Comparison of ENCODE assay signal across 8 mouse cellular contexts in the genomic region with DNA sequence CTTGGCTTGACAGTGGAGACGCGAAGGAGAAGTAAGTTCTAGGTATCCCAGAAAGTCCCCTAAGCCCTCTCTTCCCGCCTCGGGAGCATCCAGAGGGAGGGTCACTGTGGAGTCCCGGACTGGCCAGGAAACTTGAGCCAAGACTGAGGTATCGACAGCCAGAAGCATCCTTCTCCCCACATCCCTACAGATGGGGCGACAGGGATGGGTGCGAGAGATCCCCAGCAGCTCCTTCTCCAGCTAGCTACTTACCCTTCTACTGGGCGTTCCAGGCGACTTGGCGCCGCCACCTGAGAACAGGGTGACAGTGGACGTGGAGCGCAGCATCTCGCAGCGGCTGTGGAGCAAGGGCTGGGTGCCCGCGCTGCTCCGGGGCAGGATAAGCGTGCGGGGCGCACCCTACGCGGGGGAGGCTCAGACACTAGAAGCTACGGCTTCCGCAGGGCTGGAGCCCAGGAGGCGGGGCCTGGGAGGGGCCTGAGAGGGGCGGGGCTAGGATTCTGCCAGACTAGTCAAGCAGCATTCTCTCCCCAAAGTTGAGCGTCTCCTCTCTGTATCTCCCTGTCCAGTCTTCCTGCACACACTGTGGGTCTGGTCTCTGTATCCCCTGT. TPM values are rescaled to one million over a fixed set of nuclear protein-coding genes. Genes with fewer than 3 reads are reported as not detected.
A peak's percentile ranks its signal among the peaks of the same experiment; 100 is the strongest.
DNase-seq lines count a peak whose midpoint lies in the region; ATAC-seq and TF ChIP-seq lines count a peak whose summit lies in the region.

A gene (minus strand): TSS at position 423 of the 611 bp plus-strand sequence.

- TF ChIP-seq EP300 in heart, adult 2 months (IDR thresholded peaks at IDR 0.05; ENCODE audit: insufficient read depth, low read depth, low read length): peak; percentile 69; the same call in 1 of the 2 replicates

- no peaks in the 10 kb centered on the region for H3K36me3 ChIP-seq in embryonic facial prominence, embryonic 14.5 days (ENCODE audit: control insufficient read depth, insufficient read depth, low read length)
- H3K36me3 ChIP-seq in heart, adult 2 months (ENCODE audit: control insufficient read depth, insufficient read depth, low read length): peaks cover 17% of the 10 kb centered on the region

- H3K4me2 ChIP-seq in embryonic facial prominence, embryonic 14.5 days (ENCODE audit: low read depth, low read length): peak within 1 kb of the TSS; percentile 84

- peak; percentile 98 for ATAC-seq in embryonic facial prominence, embryonic 14.5 days (ENCODE audit: low read depth)
- ATAC-seq in monocyte, adult 5-6 weeks (replicated peaks; ENCODE audit: insufficient number of reproducible peaks, low FRiP score, low TSS enrichment, poor library complexity, severe bottlenecking): peak; percentile 70; the same call in 1 of the 2 replicates

- no peaks in the 10 kb centered on the region for H3K9me3 ChIP-seq in embryonic facial prominence, embryonic 14.5 days (ENCODE audit: control insufficient read depth, low read length)

- no peaks in the 10 kb centered on the region for H3K27me3 ChIP-seq in embryonic facial prominence, embryonic 14.5 days (replicated peaks; ENCODE audit: control insufficient read depth, insufficient read depth, low read length)
- no peaks in the 10 kb centered on the region for H3K27me3 ChIP-seq in heart, adult 2 months (ENCODE audit: control insufficient read depth, insufficient read depth, low read length)

- TF ChIP-seq POLR2A in heart, adult 2 months (IDR thresholded peaks at IDR 0.05; ENCODE audit: insufficient read depth, low read depth, low read length): peak; percentile 87

- peaks cover 12% of the 10 kb centered on the region for H3K4me1 ChIP-seq in embryonic facial prominence, embryonic 14.5 days (ENCODE audit: control insufficient read depth, insufficient read depth, low read length)
- H3K4me1 ChIP-seq in heart, adult 2 months (ENCODE audit: control insufficient read depth, insufficient read depth, low read length): peaks cover 23% of the 10 kb centered on the region

- peak within 1 kb of the TSS; percentile 71 for H3K9ac ChIP-seq in embryonic facial prominence, embryonic 14.5 days (ENCODE audit: low read depth, low read length)
- peak within 1 kb of the TSS; percentile 84 for H3K9ac ChIP-seq in heart, adult 2 months (ENCODE audit: low read depth, low read length)

- H3K27ac ChIP-seq in embryonic facial prominence, embryonic 14.5 days (replicated peaks; ENCODE audit: low read depth, low read length): no peak within 1 kb of the TSS
- peak within 1 kb of the TSS; percentile 95 for H3K27ac ChIP-seq in heart, adult 2 months

- H3K79me2 ChIP-seq in heart, adult 2 months (replicated peaks; ENCODE audit: control insufficient read depth, insufficient read depth, low read length): peaks cover 2% of the 10 kb centered on the region; the same call in 1 of the 2 replicates

- TF ChIP-seq CTCF in heart, adult 2 months (IDR thresholded peaks at IDR 0.05): no peak

- H3K4me3 ChIP-seq in embryonic facial prominence, embryonic 14.5 days (ENCODE audit: low read depth, low read length): peak within 1 kb of the TSS; percentile 61
- peak within 1 kb of the TSS; percentile 76 for H3K4me3 ChIP-seq in heart, adult 2 months

- 2% methylated on average over 19 of the region's 29 CpGs for WGBS in embryonic facial prominence, embryonic 14.5 days
- WGBS in heart, adult 2 months: 1% methylated on average over 29 of the region's 29 CpGs

- intact Hi-C loops in heart, adult 2 months (cut with DNase I): loop anchor here (2.0 kb wide), 1 partner anchor 21 kb away; no protein-coding TSS in a partner anchor

- peak; percentile 66 for DNase-seq in layer of hippocampus, adult 11-12 months (ENCODE audit: low spot score)
- no peak for DNase-seq in layer of hippocampus, adult 9-10 months (ENCODE audit: low spot score)
- DNase-seq in embryonic facial prominence, embryonic 14.5 days (ENCODE audit: low spot score): peak; percentile 92
- peak; percentile 94 to 97 for DNase-seq in heart, adult 2 months
- peak; percentile 86 to 92 for DNase-seq in kidney, adult 8-10 months
- DNase-seq in liver: peak; percentile 88
- peak; percentile 86 to 89 for DNase-seq in spleen, postnatal 4 days (ENCODE audit: low spot score in 2 of 2)

RNA-seq across cellular contexts. Expression of the gene that starts here (rescaled TPM):
- polyA plus RNA-seq in embryonic facial prominence, embryonic 14.5 days (2014; fragmentation: Nextera tagmentation; extraction: Ambion mirVana): 18.6 and 18.7 TPM in 2 replicates
- 100 to 1,000 TPM; 359 to 430 TPM for total RNA-seq in heart, adult 2 months (2021)
- 163 and 284 TPM in 2 replicates for polyA plus RNA-seq in heart, adult 2 months (2012; rRNA removed)
- total RNA-seq in monocyte, adult 5-6 weeks (2017): 4.8 to 11.3 TPM (median 6.2 TPM) in 3 replicates

Comparison
In these comparisons a context has a peak if more than half of its experiments do, and no peak if none do; other contexts are left out.
1. RNA of the gene that starts here (total RNA-seq): 359 to 430 TPM in heart, adult 2 months; 4.8 to 11.3 TPM in monocyte, adult 5-6 weeks; every median in the first group is over 10 times any median in the second.